Mouse (Mus musculus) lung, adult 2 months (tissue): ENCODE results near the gene Csf2rb. TPM values are rescaled to one million over a fixed set of nuclear protein-coding genes. Genes with fewer than 3 reads are reported as not detected.

Experiments
- DNase-seq: peaks from one replicate; pipeline ENCODE4 v3.0.0; 2022
- H3K4me1 ChIP-seq: fragments of 200-500 bp; 2 replicates; pipeline ENCODE4 v1.6.1; 2011; ENCODE audit warnings: low read length; ENCODE audit not compliant: control insufficient read depth, insufficient read depth
- H3K4me3 ChIP-seq: fragments of 200-500 bp; replicated peaks from 2 replicates; pipeline ENCODE3; 2011; ENCODE audit warnings: low read depth, mild to moderate bottlenecking, control low read depth, low read length; ENCODE audit errors: extremely low read depth
- CTCF ChIP-seq: fragments of 200-500 bp; IDR thresholded peaks from 2 replicates; pipeline ENCODE4 v1.5.1; 2011; ENCODE audit warnings: mild to moderate bottlenecking, low read length, control low read depth; ENCODE audit not compliant: insufficient read depth
- POLR2A ChIP-seq: fragments of 200-500 bp; IDR thresholded peaks from 2 replicates; pipeline ENCODE4 v1.6.1; 2011; ENCODE audit warnings: low read depth, mild to moderate bottlenecking, control low read depth, low read length, borderline replicate concordance; ENCODE audit errors: extremely low read depth
- WGBS: fragments of 180-500 bp; shearing (Covaris S2); methylation state at CpG from one replicate; pipeline ENCODE4 v1.1.7; 2018; 5-methylcytosine and 5-hydroxymethylcytosine counted together
- polyA plus RNA-seq: library from polyadenylated mRNA; depleted of rRNA; stranded (reverse); fragments of >200 nt; gene quantifications from 2 replicates; pipeline ENCODE4 v1.2.3, GENCODE M21; 2012

The Csf2rb gene
- polyA plus RNA-seq, 1 experiment, result 27.4 TPM

DNA sequence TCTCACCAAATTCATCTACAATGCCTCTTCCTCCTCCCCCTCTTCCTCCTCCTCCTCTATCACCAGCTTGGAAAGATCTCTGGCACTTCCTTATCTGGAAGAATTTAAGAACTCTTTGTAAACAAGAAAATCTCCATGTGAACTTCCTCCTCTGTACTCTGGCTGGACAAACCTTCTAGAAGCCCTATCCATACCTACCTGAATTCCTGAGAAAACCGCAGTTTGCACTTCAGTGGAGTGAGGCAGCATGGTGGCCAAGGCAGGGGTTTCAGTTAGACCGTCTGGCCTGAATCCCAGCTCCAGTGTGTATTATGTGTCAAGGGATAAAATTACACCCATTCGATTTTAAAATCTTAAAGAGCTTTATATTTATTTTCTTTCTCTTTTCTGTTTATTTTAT, 47.2 kb downstream of the Csf2rb start:
- Histone ChIP-seq H3K4me3 (no peak overlapping the region), H3K4me1 (peaks cover 22% of the 10 kb centered on the region)
- DNase-seq, result no peak
- TF ChIP-seq POLR2A, result no peak
- no peak for TF ChIP-seq CTCF
- 31% methylated on average over 3 of the region's 3 CpGs for WGBS

DNA sequence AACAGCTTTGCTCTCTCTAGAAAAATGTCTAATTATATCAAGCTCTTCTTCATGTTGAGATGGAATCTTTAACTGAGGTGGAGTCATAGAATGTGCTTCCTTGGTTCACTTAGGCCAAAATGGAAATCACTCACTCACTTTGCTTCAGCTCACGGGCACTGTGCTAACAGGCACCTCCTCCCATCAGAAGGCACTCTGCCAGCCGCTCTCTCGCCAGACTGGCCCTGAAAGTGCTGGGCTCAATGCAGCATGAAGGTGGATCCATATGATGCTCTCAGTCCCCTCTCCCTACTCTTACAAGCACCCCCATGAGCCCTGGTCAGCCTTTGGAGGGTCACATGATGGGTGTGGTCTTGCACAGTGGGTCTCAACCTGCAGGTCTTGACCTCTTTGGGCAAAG, 48.7 kb downstream of the Csf2rb start:
- 51% methylated on average over 3 of the region's 3 CpGs for WGBS
- DNase-seq, result no peak
- TF ChIP-seq POLR2A (no peak), CTCF (no peak)
- Histone ChIP-seq H3K4me3 (no peak overlapping the region), H3K4me1 (peaks cover 18% of the 10 kb centered on the region)

DNA sequence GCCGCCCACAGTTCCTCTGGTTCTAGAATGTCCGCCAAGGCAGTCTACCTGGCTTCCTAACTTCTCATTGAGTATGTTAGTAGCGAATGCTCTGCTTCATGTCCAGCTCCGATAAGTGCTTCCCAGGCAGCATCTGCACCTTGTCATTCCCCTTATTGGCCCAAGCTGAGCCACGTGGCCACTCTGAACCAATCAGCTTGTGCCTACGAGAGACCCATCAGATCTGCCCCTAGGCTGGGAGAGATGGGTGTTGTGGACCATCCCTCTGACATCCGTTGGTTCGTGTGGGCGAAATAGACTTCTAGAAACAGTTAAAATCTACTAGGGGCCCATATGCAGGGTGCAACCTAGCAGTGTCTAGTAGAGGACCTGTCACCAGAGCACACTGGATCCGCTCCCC, 52.3 kb downstream of the Csf2rb start:
- Histone ChIP-seq H3K4me1 (peaks cover 7% of the 10 kb centered on the region), H3K4me3 (no peak overlapping the region)
- no peak for DNase-seq
- TF ChIP-seq CTCF (no peak), POLR2A (no peak)
- 88% methylated on average over 10 of the region's 10 CpGs for WGBS

DNA sequence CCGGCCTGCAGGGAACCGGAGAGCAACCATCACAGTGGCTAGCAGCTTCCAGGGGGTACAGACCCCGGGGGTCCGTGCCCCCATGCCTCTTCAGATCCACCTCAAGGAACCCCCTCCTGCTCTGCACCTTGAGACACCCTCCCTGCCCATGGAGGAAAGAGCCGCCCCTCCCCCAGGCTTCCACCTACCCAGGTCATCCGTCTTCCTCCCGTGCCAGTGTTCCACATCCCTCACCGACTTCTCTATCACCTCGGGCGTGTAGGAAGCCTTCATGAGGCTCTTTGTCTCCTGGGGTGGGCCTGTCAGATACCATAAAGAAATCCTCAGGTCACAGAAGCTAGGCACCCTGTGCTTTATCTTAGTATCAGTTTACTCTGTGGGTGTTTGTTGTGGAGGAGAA, 53.0 kb downstream of the Csf2rb start:
- peaks cover 3% of the 10 kb centered on the region for H3K4me1 ChIP-seq
- TF ChIP-seq CTCF (no peak), POLR2A (no peak)
- WGBS, result 62% methylated on average over 10 of the region's 10 CpGs
- no peak overlapping the region for H3K4me3 ChIP-seq
- DNase-seq, result no peak

DNA sequence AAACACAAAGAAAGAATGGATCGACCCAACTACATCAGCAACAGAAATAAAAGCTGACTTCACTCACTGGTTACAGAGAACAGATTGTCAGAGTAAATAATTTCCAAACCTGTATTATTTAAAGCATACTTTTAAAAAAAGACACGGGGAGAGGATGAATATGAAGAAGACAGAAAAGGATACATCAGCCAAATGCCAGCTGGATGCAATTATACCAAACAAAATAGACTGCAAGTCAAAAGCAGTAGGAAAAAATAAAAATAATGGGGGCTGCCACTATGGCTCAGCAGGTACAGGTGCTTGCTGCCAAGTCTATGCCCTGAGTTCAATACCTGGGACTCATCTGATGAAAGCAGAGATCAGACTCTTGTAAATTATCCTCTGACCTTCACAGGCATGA, 54.7 kb downstream of the Csf2rb start:
- TF ChIP-seq POLR2A (no peak), CTCF (no peak)
- Histone ChIP-seq H3K4me3 (no peak overlapping the region), H3K4me1 (no peaks in the 10 kb centered on the region)
- no peak for DNase-seq
- 65% methylated on average over 2 of the region's 2 CpGs for WGBS

DNA sequence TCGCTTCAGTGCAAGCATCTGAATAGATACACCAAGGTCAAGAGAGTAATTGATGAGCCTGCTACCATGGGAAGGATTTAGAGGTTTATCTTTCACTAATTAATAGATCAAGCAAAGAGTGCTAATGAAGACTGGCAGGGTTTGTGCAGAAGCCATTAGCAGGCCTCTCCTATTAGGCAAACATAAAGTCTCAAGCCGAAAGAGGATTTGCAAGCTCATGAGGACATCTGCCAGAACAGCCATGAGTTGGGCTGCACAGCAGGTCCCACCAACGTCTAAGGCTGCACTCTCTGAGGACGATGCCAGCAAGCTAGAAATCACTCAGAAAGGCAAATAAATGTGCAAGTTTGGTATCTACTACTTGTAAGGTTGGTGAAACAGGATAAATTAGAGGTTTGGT, 55.2 kb downstream of the Csf2rb start:
- 66% methylated on average over 4 of the region's 4 CpGs for WGBS
- TF ChIP-seq POLR2A (no peak), CTCF (no peak)
- no peak for DNase-seq
- Histone ChIP-seq H3K4me3 (no peak overlapping the region), H3K4me1 (no peaks in the 10 kb centered on the region)

DNA sequence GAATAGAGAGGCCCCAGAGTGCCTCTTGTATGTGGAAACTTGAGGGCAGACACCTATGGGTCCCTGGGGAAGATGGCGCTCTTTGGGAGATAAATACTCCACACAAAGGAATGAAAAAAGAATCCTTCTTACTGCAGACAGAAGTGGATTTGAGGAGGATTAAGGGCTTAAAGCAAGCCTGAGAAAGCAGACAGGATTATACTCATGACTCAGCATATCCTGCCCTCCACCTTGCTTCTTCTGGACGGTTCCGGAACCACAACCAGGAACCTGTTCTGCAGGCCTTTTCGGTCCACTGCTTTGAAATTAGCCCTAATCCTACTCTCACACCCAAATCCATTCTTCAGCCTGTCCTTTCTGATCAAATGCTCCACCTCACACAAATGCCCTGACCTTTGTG, 56.6 kb downstream of the Csf2rb start:
- WGBS, result 81% methylated on average over 4 of the region's 4 CpGs
- no peak for TF ChIP-seq CTCF
- TF ChIP-seq POLR2A, result no peak
- DNase-seq, result no peak

DNA sequence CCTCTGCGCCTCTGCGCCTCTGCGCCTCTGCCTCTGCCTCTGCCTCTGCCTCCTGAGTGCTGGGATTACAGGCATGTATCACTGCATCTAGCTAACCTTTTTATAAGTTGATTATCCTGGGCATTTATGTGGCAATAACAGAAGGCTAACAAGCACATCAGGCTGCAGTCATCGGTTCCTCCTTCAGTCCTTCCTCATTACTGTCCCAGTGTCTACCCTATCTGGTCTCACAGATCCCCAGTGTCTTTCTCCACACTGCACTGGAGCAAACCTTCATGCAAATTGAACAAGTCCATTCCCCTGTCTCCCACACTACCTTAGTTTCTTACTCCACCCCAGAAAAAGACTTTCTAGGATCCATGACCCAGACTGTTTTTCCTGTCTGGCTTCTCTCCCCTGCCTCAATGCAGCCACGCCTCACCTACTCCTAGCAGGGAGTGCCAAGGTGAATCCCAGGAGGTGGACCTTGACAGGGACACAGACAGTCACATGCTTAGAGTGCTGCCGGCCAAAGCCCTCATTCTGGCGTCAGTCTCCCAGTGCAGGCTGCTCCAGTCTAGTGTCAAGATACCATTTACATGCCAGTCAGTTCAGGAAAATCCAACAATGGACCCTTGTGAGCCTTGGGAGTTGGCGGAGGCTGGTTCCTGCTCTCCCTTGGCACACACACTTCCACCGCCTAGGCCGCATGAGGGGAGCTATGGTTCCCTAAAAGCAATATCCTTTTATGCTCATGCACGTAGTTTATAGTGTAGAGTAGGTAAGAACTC, 58.1 kb downstream of the Csf2rb start:
- no peak for TF ChIP-seq CTCF
- no peak for TF ChIP-seq POLR2A
- no peaks in the 10 kb centered on the region for H3K4me1 ChIP-seq
- no peak for DNase-seq
- H3K4me3 ChIP-seq, result no peak overlapping the region
- WGBS, result 69% methylated on average over 11 of the region's 11 CpGs

More for the DNA sequence above, 56.6 kb downstream of the Csf2rb start:
- no peaks in the 10 kb centered on the region for H3K4me1 ChIP-seq
- no peak overlapping the region for H3K4me3 ChIP-seq

DNA sequence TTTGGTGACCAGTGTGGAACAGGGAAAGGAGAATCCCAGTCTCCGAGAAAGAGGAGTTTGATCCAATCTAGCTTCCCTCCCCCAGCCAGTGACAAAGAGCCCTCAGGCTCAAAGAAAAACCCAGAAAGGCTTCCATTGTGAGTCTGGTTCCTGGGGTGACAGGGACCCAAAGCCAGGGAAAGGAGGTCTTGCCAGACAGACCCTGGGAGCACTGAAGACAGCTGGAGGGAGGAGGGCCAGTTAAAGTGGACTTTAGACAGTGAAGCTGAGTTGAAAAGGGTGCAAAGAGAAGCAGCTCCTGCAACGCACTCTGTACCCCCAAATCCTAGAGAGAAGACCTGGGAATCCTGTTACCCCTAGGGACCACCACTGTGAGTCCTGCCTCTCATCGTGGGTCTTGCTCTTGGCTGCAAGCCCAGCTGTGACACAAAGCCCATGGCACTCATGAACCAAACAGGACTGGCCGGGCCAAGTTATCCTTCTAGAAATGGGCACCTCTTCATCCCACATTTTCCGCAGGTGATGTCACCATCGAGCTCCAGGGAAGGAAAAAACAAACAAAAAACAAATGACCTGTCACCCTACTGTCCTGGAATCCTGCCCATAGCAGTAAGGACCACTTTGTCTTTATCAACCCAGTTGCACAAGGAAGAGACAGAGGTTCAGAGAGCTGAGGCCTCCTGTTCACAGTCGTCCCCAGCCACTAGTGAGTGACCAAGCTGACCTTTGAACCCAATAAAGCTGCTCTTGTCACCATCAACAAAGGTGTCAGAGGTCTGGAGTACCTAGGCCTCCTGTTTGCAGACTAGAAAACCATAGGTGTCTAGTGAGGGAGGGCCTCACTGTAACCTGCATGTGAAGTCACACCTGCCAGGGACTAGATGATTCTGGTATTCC, 58.9 kb downstream of the Csf2rb start:
- Histone ChIP-seq H3K4me3 (no peak overlapping the region), H3K4me1 (no peaks in the 10 kb centered on the region)
- WGBS, result 54% methylated on average over 7 of the region's 7 CpGs
- DNase-seq, result no peak
- no peak for TF ChIP-seq CTCF
- no peak for TF ChIP-seq POLR2A
